Mouse (Mus musculus): Measurements from ENCODE around the gene Olig1. TPM values are rescaled to one million over a fixed set of nuclear protein-coding genes. Genes with fewer than 3 reads are reported as not detected.

Gene Olig1
- total and polyA plus RNA-seq, 3 experiments = not detected

GRCm38 (mm10) chr16:91303776-91304709 is 34.5 kb downstream of the Olig1 start:
- no peaks in the 10 kb centered on the region for H3K4me1 ChIP-seq (ENCODE audit: control insufficient read depth in 1 of 2, insufficient read depth in 2 of 2, low read length in 2 of 2)
- H3K79me2 ChIP-seq (ENCODE audit: control insufficient read depth, insufficient read depth, low read length, poor library complexity) = no peaks in the 10 kb centered on the region
- no peaks in the 10 kb centered on the region for H3K9me3 ChIP-seq (replicated peaks; ENCODE audit: insufficient read depth, low read length)
- DNase-seq (ENCODE audit: low read depth, low spot score) = peak; percentile 4
- H3K27ac ChIP-seq (ENCODE audit: control insufficient read depth, low read depth, low read length) = no peak overlapping the region
- H3K36me3 ChIP-seq (ENCODE audit: control insufficient read depth in 1 of 2, insufficient read depth in 2 of 2, low read length in 2 of 2) = no peaks in the 10 kb centered on the region
- TF ChIP-seq TAL1 (IDR thresholded peaks at IDR 0.05; ENCODE audit: low read length) = no peak
- TF ChIP-seq KAT2A (conservative IDR thresholded peaks at IDR 0.05; ENCODE audit: low read depth, low read length) = no peak
- no peak for TF ChIP-seq ZNF384 (IDR thresholded peaks at IDR 0.05; ENCODE audit: low read depth, low read length)
- no peak for TF ChIP-seq MAZ (IDR thresholded peaks at IDR 0.05; ENCODE audit: low read depth, low read length)
- TF ChIP-seq POLR2AphosphoS5 (IDR thresholded peaks at IDR 0.05; ENCODE audit: borderline replicate concordance, low read depth, low read length) = no peak
- TF ChIP-seq SIN3A (IDR thresholded peaks at IDR 0.05; ENCODE audit: low read length) = no peak
- TF ChIP-seq POLR2AphosphoS2 (IDR thresholded peaks at IDR 0.05; ENCODE audit: low read length) = no peak
- no peak for TF ChIP-seq GATA1 (IDR thresholded peaks at IDR 0.05; ENCODE audit: low read depth, low read length)
- no peak for TF ChIP-seq TCF12 (IDR thresholded peaks at IDR 0.05; ENCODE audit: low read depth, low read length)
- no peak for TF ChIP-seq GABPA (IDR thresholded peaks at IDR 0.05; ENCODE audit: low read depth, low read length)
- TF ChIP-seq MYB (IDR thresholded peaks at IDR 0.05; ENCODE audit: low read depth, low read length) = no peak
- no peak for TF ChIP-seq MYC (IDR thresholded peaks at IDR 0.05; ENCODE audit: low read depth, low read length)
- no peak for TF ChIP-seq TBP (IDR thresholded peaks at IDR 0.05; ENCODE audit: low read depth, low read length)
- peaks cover 2% of the 10 kb centered on the region in 2 experiments; a peak in 2 of 4 replicates for H3K27me3 ChIP-seq (ENCODE audit: control insufficient read depth in 1 of 2, insufficient read depth in 2 of 2, low read length in 2 of 2)
- no peak overlapping the region for H3K9ac ChIP-seq (ENCODE audit: control insufficient read depth, low read depth, low read length, poor library complexity, severe bottlenecking)
- H3K4me3 ChIP-seq (ENCODE audit: control insufficient read depth in 1 of 2, insufficient read depth in 1 of 2, low read depth in 2 of 2, low read length in 2 of 2) = no peak overlapping the region

GRCm38 (mm10) chr16:91305512-91306111 is 36.0 kb downstream of the Olig1 start:
- Histone ChIP-seq H3K4me3 (ENCODE audit: control insufficient read depth in 1 of 2, insufficient read depth in 1 of 2, low read depth in 2 of 2, low read length in 2 of 2) (no peak overlapping the region), H3K9ac (ENCODE audit: control insufficient read depth, low read depth, low read length, poor library complexity, severe bottlenecking) (no peak overlapping the region), H3K79me2 (ENCODE audit: control insufficient read depth, insufficient read depth, low read length, poor library complexity) (no peaks in the 10 kb centered on the region), H3K36me3 (ENCODE audit: control insufficient read depth in 1 of 2, insufficient read depth in 2 of 2, low read length in 2 of 2) (no peaks in the 10 kb centered on the region), H3K27me3 (ENCODE audit: control insufficient read depth in 1 of 2, insufficient read depth in 2 of 2, low read length in 2 of 2) (peaks cover 2 to 5% of the 10 kb centered on the region in 2 experiments; a peak in 2 of 4 replicates), H3K9me3 (replicated peaks; ENCODE audit: insufficient read depth, low read length) (no peaks in the 10 kb centered on the region), H3K4me1 (ENCODE audit: control insufficient read depth in 1 of 2, insufficient read depth in 2 of 2, low read length in 2 of 2) (no peaks in the 10 kb centered on the region), H3K27ac (ENCODE audit: control insufficient read depth, low read depth, low read length) (no peak overlapping the region)
- TF ChIP-seq POLR2A (IDR thresholded peaks at IDR 0.05; ENCODE audit: control insufficient read depth in 1 of 2, insufficient read depth in 1 of 2, low read depth in 1 of 2, low read length in 2 of 2, poor library complexity in 1 of 2) (no peak), ZNF384 (IDR thresholded peaks at IDR 0.05; ENCODE audit: low read depth, low read length) (no peak), CHD2 (IDR thresholded peaks at IDR 0.05; ENCODE audit: low read length) (no peak), TBP (IDR thresholded peaks at IDR 0.05; ENCODE audit: low read depth, low read length) (no peak), EP300 (IDR thresholded peaks at IDR 0.05; ENCODE audit: low read depth in 1 of 2, low read length in 2 of 2) (no peak), KAT2A (conservative IDR thresholded peaks at IDR 0.05; ENCODE audit: low read depth, low read length) (no peak), SIN3A (IDR thresholded peaks at IDR 0.05; ENCODE audit: low read length) (no peak), MYB (IDR thresholded peaks at IDR 0.05; ENCODE audit: low read depth, low read length) (no peak), RAD21 (IDR thresholded peaks at IDR 0.05; ENCODE audit: low read depth, low read length) (no peak), USF2 (IDR thresholded peaks at IDR 0.05; ENCODE audit: borderline replicate concordance in 1 of 2, insufficient read depth in 1 of 2, low read depth in 1 of 2, low read length in 2 of 2) (no peak), BHLHE40 (IDR thresholded peaks at IDR 0.05; ENCODE audit: borderline replicate concordance, low read depth, low read length) (no peak), CTCF (IDR thresholded peaks at IDR 0.05 in 2 of 3, conservative IDR thresholded peaks at IDR 0.05 in 1 of 3; ENCODE audit: control insufficient read depth in 1 of 3, insufficient read depth in 1 of 3, low read depth in 2 of 3, low read length in 3 of 3, poor library complexity in 1 of 3, severe bottlenecking in 1 of 3) (no peak), GABPA (IDR thresholded peaks at IDR 0.05; ENCODE audit: low read depth, low read length) (no peak), JUND (IDR thresholded peaks at IDR 0.05; ENCODE audit: low read depth, low read length) (no peak), TCF12 (IDR thresholded peaks at IDR 0.05; ENCODE audit: low read depth, low read length) (no peak)
- no peak for DNase-seq (ENCODE audit: low read depth, low spot score)

Measured in MEL (cell line).